Mouse (Mus musculus) gastrocnemius, adult 18-20 months (tissue): Measurements from ENCODE around the gene Ankk1. TPM values are rescaled to one million over a fixed set of nuclear protein-coding genes. Genes with fewer than 3 reads are reported as not detected.

ENCODE experiments used
- total RNA-seq, 2 experiments: library from RNA; stranded (reverse); gene quantifications; 2 replicates each; pipeline ENCODE4 v1.2.3; 2021

Ankk1 gene
- total RNA-seq, 2 experiments from 2014 or later, result not detected

Other genes with a start within 250 kb of the Ankk1 start
- not detected for gene Gm4894, start 176.5 kb downstream of the Ankk1 start, total RNA-seq
- gene Drd2, start 86.4 kb downstream of the Ankk1 start, total RNA-seq, result not detected
- gene Ttc12, start 59.2 kb upstream of the Ankk1 start, total RNA-seq, result 1 to 10 TPM in 1 of 2 experiments, under 1 TPM in 1; 0.91 to 1.1 TPM